Mouse (Mus musculus) left cerebral cortex, adult 9 months (tissue): ENCODE measurements around the gene Slco4a1.

Source experiments
- DNase-seq, 2 experiments: peaks; one replicate each; pipeline ENCODE4 v3.0.0; 2022; ENCODE audit warnings: low spot score in 2 of 2

Slco4a1 gene

DNA sequence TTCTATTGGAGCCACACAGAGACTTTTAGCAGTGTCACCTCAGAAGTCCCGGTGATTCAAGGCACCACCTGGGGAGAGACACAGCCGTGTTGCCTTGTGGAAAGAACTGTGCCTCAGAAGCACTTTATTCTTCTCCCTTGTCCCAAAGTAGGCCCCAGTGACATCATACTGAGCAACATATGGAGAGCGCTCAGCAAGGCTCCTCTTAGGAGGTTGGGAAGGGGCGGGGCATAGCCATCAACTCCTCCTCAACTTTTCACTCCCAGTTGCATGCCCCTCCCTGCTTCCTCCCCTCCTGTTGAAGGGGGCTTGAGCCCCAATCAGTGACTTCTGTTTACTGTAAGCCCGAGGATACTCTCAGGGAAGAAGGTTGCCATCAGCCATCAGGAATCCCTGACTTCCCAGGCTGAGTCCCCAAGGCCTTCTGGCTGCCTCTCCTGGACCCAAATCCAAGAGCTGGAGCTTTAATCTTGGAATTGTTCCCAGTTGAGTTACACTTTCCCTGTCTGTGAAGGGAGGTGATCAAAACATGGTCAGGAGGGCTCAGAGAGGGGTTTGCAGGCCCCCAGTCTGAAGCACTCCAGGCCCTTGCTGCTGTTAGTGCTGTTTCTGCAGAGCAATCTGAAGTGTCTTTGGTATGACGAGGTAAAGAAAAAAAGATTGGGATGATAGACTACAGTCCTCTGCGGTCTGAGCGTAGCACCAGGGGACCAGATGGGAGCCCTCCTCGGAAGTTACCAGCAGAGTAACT lies 45.3 kb downstream of the Slco4a1 start:
- DNase-seq = peak in 1 of 2 experiments; percentile 25

- no peak for DNase-seq
Measured at GRCm38 (mm10) chr2:180506281-180506680, 50.2 kb downstream of the Slco4a1 start.

DNA sequence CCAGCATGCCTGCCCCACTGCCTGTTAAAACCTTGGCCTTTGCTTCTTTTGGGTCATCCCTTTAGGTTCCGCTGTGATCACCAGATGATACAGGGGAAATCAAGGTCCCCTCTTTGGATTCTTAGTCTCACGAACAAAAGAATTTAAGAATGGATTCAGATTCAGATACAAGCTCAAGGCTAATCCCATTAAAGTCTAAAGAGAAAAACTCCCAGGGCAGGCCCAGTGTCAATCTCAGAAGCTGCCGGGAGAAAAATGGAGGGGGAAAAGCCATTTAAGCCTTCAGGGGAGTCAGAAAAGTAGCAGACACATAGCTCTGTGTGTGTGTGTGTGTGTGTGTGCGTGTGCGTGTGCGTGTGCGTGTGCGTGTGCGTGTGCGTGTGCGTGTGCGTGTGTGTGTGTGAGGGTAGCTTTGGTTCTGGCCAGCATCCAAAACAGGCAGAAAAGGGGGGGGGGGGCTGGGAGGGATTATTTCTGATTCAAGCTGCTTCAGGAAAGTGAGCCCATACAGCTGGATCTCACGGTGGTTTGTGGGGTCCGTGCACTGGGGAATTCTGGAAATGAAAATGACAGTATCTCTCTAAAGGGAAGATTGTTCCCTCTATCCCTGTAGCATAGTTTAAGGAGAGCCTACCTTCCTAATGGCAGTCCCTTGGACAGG lies 52.5 kb downstream of the Slco4a1 start:
- DNase-seq = no peak

DNA sequence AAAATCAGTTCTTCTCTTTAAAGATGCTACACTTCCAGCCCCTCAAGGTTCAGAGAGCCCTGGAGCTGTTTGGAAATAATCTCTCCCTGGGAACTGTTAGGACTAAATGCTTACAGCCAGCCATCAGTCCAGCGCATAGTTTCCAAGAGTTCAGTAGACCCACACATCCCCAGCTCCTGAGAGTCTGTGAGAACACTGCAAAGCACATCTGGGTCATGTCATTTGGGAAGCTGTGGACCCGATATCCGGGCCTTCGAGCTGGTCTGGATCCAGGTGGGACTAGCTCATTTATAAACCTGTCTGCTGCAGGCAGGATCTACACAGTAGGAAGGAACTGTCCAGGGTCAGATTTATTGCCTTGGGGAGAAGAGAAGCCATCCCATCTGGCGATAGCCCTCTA lies 54.8 kb downstream of the Slco4a1 start:
- DNase-seq = no peak

GRCm38 (mm10) chr2:180511875-180512661 lies 56.0 kb downstream of the Slco4a1 start:
- no peak for DNase-seq

GRCm38 (mm10) chr2:180513019-180513418 lies 57.0 kb downstream of the Slco4a1 start:
- no peak for DNase-seq

DNA sequence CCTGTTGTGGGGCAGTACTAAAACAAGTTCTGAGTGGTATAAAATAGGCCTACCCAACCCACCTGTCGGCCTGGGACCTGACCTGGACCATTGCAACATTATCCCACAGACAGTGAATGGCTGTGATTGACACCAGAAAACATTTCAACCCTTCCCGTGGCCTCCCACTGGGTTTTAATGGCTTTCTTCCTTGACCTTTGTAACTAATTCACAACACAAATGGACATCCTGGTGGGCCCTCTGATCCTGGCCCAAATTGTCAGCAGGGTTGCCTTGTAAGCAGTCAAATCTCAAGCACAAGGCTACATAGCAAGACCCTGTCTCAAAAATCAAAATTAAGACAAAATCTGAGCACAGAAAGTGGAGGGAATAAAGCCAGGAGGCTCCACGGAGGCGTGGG lies 57.8 kb downstream of the Slco4a1 start:
- no peak for DNase-seq

DNA sequence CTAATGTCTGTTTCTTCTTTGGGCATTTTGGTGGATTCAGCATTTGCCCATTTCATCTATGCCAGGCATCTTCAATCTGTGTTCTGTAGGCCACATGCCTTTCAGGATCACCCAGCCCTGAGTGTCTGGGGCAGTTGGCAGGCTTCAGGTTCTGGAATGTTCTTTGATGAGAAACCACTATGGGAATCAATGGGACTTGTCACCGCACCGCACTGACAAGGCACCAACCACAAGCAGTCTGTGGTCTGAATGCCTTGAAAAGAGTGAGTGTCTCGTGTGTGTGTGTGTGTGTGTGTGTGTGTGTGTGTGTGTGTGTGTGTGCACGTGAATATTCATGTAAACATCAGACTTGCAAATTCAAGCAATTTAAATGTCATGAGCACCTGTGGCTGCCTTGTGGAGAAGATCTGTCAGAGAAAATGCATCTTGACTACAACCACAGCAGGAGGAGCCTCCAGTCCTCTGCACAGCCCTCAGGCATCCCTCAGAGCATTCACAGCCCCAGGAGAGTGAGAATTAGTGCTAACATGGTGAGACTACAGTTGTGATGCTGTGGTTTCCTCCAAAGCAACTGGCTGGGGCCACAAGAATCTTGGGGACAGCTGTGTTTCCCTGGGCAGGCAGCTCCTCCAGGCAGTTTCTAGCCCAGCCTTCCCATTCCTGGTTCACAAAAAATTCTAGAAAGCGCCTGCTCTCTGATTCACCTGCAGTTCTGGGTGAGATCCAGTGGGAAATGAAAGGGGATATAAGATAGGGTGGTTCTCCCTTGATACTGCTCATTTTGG lies 65.6 kb downstream of the Slco4a1 start:
- no peak for DNase-seq

DNA sequence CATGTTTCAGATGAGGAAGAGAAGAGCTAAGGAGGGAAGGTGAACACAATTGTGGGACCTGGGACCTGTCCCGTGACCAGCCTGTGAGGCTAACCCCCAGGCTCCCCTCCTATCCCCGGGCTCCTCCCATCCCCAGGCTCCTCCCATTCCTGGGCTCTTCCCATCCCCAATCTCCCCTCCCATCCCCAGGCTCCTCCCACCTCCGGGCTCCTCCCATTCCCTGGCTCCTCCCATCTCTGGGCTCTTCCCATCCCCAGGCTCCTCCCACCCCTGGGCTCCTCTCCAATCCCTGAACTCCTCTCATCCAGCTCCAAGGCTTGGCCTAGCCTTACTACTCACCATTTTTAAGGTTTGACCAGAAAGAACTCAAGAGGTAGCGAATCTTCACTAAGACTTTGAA lies 66.8 kb downstream of the Slco4a1 start:
- no peak for DNase-seq
